Mouse (Mus musculus): ENCODE data around the gene Gm27021. TPM values are rescaled to one million over a fixed set of nuclear protein-coding genes. Genes with fewer than 3 reads are reported as not detected.
A peak's percentile ranks its signal among the peaks of the same experiment; 100 is the strongest.

The Gm27021 gene
- total RNA-seq, 2 experiments from 2014 or later, result 0.29 TPM; not detected in 1

DNA sequence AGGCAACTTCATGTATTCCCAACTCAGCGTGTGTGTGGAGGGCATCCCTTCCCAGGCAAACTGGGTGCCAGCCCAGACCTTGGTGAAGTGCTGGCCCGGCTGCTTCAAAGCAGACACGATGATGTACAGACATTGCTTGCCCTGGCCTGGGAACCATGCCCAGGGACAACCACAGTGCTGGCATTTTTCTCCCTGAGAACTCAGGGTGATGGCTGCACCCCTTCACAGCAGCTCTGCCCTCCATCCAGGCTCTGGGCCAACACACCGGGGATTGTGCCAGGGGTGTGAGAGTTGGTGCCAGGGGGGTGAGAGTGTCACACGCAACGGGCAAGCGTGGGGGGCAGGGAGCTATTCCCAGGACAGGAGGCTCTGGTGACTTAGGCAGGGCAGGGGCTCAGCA, 23.2 kb downstream of the Gm27021 start:
- no peak for ATAC-seq (ENCODE audit: poor library complexity, severe bottlenecking)

DNA sequence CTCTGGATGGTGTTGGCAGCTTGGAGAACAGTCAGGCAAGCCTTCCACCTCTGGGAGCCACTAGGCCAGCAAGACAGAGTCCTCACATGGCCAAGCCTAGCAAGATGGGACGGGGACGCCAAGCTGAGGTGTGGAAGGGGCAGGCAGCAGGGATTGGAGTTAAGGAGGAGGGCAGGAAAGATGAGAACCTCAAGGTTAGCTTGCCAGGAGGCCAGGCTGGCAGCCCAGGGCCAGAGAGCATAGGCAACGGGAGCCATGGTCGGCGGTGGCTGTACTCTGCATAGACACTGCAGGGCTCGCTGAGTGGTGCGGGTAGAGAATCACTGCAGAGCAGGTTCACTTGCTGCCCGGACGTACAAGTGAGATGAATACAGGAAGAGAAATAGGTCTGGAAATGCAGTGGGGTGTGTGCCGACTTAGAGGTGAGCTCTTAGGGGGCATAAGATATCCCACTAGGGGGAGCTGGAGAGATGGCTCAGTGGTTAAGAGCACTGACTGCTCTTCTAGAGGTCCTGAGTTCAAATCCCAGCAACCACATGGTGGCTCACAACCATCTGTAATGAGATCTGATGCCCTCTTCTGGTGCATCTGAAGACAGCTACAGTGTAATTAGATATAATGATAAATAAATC, 25.7 kb downstream of the Gm27021 start:
- no peak for ATAC-seq (ENCODE audit: poor library complexity, severe bottlenecking)

DNA sequence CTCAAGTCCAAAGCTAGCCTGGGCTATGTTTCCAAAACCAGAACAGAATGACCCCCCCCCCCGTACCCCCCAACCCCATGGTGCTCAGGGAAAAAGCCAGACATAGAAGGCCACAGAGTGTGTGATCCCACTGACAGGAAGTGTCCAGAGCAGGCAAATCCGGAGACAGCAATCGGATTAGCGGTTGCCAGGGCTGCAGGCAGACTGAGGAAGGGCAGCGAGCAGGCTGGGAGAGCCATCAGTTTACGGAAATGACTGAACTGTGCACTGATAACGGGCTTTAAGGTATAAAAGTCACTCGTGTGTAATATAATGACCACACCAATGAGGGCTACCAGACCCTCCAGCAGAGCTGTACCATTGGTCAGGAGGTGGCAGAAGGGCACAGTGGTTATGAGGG, 26.6 kb downstream of the Gm27021 start:
- no peak for ATAC-seq (ENCODE audit: poor library complexity, severe bottlenecking)

DNA sequence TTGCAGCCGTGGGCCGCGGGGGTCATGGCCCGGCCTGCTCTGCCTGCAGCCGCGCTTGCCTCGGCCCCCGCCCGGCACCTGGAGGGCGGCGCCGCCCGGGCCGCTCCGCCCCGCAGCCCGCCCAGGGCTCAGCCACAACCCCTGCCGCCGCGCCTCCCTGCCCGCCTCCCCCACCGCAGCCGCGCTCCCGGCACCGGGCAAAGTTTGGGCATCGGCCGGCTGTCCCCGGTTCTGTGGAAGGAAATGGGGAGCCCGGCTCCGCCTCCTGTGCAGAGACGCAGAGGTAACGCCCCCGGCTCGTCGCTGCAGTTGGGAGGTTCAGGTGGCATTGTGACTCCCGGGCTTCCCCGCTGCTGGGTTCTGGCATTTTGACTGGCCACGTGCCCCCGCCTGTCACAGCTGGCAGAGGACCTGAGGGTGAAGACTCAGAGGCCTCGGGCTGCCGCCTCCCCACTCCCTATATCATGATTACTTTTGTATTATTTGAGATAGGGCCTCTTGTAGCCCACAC, 33.5 kb downstream of the Gm27021 start:
- ATAC-seq (ENCODE audit: poor library complexity, severe bottlenecking), result peak; percentile 52

DNA sequence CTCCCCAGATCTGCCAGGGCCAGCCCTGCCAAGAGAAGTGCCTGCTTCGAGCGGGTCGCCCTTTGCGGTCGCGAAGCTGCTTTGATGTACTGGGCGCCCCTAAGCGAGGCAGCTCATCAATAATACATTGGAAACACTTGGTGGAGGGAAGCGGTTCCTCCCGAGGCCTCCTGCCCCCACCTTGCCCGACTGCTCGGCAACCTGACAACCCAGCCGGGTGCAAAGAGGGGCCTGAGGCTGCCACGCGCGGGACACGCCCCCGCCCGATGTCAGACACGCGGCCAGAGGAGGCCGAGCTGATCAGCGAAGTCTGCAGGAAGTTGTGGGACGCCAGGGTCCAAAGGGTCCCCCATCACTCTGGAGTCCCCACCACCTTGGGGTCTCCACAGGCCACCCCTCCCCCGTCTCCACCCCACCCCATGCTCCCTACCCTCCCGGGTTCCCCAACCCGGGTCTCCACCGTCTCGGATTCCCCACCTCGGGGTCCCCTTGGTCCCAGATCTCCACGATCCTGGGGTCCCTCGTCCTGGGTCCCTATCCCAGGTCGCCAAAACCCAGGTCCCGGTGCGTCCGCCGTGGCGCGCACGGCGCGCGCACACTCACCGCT, 34.1 kb downstream of the Gm27021 start:
- ATAC-seq (ENCODE audit: poor library complexity, severe bottlenecking), result no peak

DNA sequence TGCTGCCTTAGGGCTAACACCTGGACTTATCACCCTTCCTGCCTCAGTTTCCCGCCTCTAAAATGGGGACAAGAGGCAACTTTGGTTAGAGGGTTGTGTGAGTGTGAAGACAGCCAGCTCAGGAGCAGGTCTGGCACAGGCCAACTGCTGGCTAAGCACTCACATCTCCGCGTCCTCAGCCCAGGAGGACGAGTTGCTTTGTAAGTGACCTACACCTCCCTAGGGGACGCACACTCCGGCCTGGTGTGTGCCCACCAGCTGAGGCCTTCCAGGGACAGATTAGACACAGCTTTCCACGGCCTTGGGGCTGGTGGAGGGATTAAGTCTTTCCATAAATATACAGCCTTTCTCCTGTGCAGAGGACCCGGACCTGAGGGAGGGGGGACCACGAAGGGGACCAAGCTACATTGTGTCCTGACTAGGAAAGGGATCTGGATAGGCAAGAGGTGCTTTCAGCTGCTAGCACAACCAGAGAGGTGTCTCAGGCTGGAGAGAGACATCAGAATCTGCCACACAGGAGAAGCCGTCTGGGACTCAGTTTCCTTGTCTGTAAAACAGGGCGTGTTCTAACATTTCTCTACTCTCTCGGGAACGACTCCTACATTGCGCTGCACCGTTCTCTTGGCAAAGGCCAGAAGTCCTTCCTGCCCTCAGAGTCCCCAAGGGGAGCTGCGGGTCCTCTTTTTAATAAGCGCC, 34.8 kb downstream of the Gm27021 start:
- ATAC-seq (ENCODE audit: poor library complexity, severe bottlenecking), result no peak

DNA sequence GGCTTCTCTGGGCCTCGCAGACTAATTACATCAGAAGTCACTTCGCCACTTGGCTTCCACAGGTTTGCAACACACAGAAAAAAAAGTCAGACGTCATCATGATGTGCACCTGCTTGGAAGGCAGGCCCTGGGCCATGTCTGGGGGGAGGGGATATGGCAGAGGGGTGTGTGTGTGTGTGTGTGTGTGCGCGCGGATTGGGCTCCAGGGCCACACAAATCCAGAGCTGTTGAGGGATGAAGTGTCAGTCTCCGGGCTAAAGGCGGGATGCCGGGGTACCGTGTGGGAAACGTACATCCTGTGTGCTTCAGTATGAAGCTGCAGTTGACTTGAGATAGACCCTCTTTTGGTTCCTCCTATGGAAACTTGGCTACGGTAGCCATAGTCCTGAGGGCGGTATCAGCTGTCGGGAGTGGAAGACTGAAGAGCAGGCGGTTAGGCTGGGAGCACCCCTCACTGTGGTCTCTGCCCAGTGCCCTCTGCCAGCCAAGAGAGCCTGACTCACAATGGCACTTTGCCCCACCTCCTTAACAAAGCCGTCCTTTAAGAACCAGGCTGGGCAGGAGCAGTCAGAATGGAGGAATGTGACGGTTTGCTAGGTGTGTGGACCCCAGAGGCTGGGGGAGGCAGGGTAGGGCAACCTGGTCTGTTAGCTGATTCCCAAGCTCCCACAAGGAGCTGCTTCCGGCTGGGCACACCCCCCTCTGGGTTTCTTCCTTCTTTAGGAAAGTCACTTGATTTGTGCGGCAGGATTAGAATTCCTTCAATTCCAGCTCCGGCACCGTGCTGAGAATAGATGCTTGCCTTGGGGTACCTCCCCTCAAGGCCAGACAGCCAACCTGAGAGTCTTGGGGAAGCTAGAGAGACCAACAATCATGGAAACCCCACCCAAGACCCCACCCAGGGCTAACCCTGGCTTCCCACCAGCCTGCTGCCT, 36.2 kb downstream of the Gm27021 start:
- ATAC-seq (ENCODE audit: poor library complexity, severe bottlenecking), result no peak

DNA sequence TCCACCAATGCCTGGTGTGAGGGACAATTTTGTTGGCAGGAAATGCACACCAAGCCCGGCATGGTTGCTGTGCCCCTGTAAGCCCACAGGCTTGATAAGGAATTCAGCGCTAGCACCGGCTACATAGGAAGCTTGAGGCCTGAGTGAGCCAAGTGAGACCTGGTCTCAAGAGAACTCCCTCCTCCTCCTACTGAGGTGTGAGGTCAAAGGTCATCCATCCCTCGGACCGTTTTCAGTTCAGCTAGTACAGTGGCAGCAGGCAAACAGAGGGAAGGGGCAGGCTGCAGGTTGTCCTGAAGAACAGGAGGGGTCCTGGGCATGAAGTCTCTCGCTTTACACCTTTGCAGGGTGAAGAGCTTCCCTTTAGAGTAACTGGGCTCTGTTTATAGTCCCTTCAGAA, 37.0 kb downstream of the Gm27021 start:
- ATAC-seq (ENCODE audit: poor library complexity, severe bottlenecking), result no peak

DNA sequence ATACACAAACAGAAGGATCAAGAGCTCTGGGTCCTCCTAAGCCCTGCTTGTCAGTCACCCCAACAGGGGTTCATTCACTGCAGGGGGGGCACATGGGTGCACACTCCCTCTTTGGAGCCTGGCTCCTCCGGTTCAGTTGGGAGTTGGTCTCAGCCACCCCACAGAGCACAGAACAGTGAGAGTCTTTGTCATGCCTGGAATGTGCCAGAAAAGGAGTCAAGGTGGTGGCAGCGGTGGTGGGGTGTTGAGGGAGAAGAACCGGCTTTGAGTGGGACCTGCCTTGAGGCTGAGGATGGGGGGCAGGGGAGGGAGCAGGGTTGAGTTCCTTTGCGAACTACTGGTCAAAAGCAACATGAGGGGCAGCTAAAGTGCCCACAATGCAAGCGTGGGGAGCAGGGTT, 37.8 kb downstream of the Gm27021 start:
- ATAC-seq (ENCODE audit: poor library complexity, severe bottlenecking), result no peak

DNA sequence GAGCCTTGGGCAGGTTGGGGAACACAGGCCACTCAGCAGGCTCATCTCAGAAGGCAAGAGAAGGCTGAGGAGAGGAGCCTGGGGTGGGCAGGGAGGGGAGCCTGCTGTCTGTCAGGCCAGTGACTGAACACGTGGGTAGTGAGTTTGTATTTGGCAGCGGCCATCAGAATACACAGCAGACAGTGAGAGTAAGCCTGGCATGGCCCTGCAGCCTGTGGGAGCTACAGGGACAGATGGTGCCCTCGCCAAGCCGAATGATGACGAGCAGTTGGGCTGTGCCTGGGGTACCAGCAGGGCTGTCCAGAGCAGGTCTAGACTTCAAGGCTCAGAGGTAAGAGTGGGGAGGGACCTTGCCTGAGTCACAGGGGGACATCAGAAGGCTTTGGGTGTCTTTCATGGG, 40.6 kb downstream of the Gm27021 start:
- no peak for ATAC-seq (ENCODE audit: poor library complexity, severe bottlenecking)

DNA sequence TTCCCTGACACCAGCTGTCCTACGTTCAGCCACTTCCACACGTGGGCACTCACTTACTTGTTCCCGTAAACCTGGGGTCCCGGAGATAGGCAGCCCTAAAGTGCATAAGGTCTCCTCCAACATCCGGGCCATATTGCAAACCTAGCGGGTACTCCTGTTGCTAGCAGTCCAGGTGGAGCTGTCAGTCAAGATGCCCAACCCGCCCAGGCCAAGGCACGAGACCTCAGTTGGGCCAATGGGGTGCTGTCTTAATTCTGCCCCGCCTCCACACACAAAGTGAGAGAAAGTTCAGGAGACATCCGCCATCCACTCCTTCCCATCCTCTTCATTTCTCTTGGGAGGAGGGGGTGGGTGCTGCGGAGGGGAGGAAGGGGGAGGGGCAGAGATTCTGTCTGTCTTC, 41.4 kb downstream of the Gm27021 start:
- ATAC-seq (ENCODE audit: poor library complexity, severe bottlenecking), result no peak

DNA sequence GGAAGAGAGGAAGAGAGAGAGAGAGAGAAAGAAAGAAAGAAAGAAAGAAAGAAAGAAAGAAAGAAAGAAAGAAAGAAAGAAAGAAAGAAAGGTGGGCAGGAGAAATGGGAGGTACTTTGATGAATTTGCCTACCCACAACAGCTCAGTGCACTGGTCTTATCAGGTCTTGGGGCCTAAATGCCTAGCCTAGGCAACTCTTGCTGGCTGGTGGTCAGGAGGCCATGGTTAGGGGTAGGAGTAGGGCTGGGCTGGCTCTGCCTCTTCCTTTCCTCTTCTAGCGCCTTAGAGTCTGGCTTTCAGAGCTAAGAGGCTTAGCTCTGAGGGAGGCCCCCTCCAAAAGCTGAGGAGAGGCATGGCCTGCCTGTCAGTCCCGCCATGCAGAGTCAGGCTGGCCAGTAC, 44.3 kb downstream of the Gm27021 start:
- no peak for ATAC-seq (ENCODE audit: poor library complexity, severe bottlenecking)

DNA sequence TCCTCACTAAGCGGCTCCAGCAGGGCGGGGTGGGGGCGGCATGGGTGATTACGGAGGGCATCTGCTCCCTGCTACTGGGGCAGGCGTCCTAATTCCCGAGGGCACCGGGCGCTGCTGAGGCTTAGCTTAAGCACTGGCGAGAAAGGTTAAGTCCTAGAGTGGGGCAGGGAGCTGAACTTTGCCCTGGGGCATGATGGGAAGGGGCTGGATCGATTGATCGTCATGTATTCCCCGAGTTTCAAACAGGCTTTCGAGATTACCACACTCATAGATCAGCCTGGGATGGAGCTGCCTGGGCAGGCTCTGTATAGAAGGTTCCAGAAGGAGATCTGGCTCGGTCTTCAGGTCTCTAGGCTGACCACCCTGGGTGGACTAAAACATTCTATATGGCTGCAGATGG, 45.7 kb downstream of the Gm27021 start:
- ATAC-seq (ENCODE audit: poor library complexity, severe bottlenecking), result no peak

DNA sequence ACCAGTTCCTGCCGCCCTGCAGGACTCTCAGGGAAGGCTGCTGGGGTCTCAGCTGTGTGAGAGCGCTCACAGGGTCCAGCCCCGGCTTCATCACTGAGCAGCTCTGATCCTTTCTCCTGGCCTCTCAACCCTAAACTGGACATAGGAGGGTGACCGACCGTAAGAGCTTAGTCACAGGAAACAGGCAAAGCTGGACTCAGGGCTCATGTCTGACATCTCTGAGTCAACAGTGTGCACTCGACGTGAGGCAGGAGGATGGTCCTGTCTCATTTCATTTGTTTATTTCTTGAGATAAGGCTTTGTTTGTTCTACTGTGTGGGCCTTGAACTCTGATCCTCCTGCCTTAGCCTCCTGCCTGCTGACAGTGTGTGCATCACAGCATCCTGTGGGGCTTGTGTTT, 47.4 kb downstream of the Gm27021 start:
- ATAC-seq (ENCODE audit: poor library complexity, severe bottlenecking), result no peak

DNA sequence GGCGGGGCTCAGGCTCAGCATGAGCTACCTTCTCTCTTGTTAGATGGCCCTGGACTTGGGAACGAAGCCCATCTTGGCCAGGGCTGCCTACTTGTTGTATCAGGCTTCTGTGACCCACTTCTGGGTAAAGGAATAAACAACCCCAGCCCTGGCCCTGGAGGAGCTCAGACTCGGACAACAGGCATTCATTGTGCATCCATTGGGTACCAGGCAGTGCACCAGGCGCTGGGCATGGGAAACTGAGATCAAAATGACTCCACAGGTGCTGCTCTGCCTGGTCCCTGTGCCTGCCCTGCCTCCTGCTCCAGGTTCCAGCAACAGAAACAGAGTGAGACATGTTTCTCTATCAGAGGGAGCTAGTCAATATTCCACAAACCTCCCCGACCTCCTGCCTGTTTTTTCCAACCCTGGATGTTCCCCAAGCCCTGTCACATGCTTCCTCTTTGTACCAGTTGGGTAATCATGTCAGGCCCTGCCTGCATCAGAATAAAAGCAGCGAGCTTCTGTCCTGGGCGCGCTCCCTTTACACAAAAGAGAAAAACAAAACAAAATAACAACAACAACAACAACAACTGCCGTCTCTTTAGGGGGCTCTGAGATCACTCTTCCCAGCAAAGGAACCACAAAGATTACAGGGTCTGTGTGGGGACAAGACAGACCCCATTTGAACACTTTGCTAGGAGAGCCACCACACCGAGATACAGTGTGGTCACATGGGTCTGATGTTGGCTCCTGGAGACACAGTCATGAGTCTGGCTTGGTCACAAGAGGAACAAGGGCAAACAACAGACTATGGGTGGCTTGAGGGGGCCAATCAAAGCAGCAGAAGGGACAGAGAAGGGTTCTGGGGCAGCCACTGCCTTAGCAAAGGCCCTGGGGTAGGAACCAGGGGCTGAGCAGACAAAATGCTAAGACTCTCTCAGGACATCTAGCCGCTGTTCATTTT, 48.4 kb downstream of the Gm27021 start:
- ATAC-seq (ENCODE audit: poor library complexity, severe bottlenecking), result peak; percentile 53

DNA sequence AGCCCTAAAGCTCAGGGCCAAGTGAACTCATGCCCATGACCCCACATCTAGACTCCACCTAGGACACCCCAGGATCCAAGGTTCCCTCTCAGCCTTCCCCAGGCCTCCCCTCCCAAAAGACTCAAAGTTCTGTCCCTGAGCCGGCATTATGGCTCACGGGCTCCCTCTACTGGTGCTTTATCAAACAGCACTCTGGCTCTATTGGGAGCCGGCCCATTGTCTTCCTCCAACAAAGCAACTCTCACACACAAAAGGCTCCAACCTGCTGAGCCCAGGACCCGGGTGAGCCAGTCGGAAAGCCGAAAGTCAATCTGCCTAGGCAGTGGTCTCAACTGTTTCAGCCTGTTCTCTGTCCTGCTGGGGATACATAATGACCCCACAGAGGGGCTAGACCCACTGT, 49.8 kb downstream of the Gm27021 start:
- peak; percentile 87 for ATAC-seq (ENCODE audit: poor library complexity, severe bottlenecking)

DNA sequence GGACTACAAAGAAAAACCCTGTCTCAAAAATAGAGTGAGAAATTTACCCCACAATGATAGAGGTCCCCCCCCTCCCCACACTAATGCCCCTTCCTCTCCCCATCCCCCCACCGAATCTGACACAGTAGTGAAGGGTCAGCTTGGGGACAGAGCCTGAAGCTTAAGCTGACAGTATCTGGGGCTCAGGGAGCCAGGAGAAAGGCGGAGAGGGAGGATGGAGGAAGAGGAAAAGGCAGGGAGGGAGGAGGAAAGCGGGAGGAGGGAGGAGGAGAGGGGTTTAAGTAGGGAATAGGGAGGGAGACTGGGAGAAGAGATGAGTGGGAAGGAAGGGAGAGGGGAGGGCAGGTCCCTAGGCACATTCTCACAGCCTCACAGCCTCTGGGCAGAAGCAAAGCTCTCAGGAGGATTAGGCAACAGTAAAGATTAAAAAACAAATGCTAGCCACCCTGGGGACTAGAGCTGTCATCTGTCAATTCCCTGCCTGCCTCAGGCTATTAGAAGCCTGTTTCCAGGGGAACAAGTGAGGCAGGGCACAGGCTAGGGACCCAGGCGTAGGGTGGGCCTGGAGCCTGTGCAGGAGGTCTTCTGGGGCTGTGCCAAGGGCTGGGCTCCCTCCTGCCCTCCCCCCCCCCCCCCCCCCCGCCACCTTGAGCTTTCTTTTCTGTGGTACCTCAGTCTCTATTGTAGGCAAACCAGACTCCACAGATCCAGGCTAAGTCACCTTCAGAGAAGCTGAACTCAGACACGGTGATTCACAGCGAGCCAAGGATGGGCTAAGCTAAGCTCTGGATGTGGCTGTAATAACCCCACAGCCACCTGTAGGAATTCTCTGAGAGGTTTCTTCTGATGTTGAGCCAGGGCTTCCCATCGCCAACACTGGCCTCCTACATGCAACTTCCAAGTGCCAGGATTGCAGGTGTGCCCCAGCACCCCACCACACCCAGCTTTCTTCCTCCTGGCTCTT, 50.9 kb downstream of the Gm27021 start:
- no peak for ATAC-seq (ENCODE audit: poor library complexity, severe bottlenecking)

DNA sequence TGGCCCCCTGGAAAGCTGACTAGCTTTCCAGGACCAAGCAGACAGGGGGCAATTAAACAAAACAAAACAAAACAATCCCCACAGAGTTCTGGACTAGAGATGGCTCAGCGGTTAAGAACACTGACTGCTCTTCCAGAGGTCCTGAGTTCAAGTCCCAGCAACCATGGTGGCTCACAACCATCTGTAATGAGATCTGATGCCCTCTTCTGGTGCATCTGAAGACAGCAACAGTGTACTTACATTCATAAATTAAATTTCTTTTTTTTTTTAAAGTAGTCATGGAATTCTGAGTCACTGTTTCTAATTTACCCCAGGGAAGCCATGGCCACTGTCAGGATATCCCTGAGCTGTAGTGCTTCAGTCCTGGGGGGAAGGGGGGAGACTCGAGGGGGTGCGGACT, 53.4 kb downstream of the Gm27021 start:
- ATAC-seq (ENCODE audit: poor library complexity, severe bottlenecking), result no peak

DNA sequence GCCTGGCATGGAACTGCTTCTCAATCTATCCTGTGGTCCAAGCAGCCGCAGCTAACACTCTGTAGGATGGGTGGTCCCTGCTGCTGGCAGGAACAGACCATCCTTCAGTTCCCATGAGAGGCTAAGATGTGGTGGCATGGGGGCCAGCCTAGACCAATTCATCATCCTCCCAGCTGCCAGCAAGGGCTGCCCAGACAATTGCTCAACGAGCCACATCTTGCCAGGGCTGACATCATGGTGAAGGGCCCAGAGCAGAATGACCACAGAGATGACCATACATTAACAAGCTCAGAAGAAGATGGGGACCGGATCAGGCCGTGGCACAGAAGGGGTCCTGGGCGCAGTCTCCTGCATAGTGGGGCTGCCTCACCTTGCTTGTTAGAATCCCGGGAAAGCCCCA, 57.1 kb downstream of the Gm27021 start:
- ATAC-seq (ENCODE audit: poor library complexity, severe bottlenecking), result no peak
